Mouse (Mus musculus): ENCODE measurements at regions not wholly inside any gene's neighbourhood (a gene's known extent, or its start where the extent isn't known, plus 50 kb on each side); places are given as distances from the start of the nearest gene placed in this dataset.
"Not testable (repeated sequence)": the region's sequence is repeated elsewhere in the genome, so short reads cannot be mapped to it uniquely, and the experiment has no call there.

GRCm38 (mm10) chr8:20420807-20421206, 57.8 kb upstream of the Gm15319 start:
- not testable (repeated sequence) for TF ChIP-seq EP300 (IDR thresholded peaks at IDR 0.05; ENCODE audit: low read length); CHD2 (IDR thresholded peaks at IDR 0.05; ENCODE audit: low read length); CTCF (conservative IDR thresholded peaks at IDR 0.05 in 1 of 2, IDR thresholded peaks at IDR 0.05 in 1 of 2; ENCODE audit: low read depth in 2 of 2, low read length in 2 of 2); E2F4 (IDR thresholded peaks at IDR 0.05; ENCODE audit: insufficient replicate concordance, low read depth, low read length); POLR2A (IDR thresholded peaks at IDR 0.05; ENCODE audit: low read depth, low read length); JUND (conservative IDR thresholded peaks at IDR 0.05; ENCODE audit: low read depth, low read length); ZKSCAN1 (IDR thresholded peaks at IDR 0.05; ENCODE audit: borderline replicate concordance, low read depth, low read length); MXI1 (IDR thresholded peaks at IDR 0.05; ENCODE audit: low read depth, low read length)
